Mouse (Mus musculus) liver, adult (tissue): ENCODE measurements at regions not wholly inside any gene's neighbourhood (a gene's known extent, or its start where the extent isn't known, plus 50 kb on each side); places are given as distances from the start of the nearest gene placed in this dataset.

Source experiments
- GATA4 ChIP-seq: IDR thresholded peaks from 2 replicates; pipeline ENCODE4 v1.6.1; 2014; ENCODE audit warnings: mild to moderate bottlenecking, low read length; ENCODE audit not compliant: insufficient replicate concordance

- TF ChIP-seq GATA4: no peak
Measured at GRCm38 (mm10) chr5:118987376-118988000, 427.0 kb downstream of the Med13l start.

DNA sequence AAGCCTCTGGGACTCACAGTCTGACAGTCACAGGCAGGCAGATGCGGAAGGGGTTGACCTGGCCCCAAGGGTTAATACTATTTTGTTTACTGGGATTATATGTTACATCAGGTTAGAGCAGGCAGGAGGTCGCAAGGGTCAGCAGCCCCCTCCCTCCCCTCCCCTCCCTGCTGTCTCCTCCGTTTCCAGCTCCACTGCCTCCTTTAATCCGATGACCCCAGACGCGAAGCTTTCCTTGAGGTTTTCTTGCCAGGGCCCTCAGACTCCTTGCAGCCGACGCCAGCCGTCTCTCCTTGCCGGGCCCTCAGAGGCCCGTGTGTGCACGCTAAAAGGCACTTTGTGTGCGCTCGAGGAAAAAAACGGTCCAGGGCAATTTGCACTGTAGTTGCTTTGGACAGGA, 438.6 kb downstream of the Med13l start:
- TF ChIP-seq GATA4: no peak

DNA sequence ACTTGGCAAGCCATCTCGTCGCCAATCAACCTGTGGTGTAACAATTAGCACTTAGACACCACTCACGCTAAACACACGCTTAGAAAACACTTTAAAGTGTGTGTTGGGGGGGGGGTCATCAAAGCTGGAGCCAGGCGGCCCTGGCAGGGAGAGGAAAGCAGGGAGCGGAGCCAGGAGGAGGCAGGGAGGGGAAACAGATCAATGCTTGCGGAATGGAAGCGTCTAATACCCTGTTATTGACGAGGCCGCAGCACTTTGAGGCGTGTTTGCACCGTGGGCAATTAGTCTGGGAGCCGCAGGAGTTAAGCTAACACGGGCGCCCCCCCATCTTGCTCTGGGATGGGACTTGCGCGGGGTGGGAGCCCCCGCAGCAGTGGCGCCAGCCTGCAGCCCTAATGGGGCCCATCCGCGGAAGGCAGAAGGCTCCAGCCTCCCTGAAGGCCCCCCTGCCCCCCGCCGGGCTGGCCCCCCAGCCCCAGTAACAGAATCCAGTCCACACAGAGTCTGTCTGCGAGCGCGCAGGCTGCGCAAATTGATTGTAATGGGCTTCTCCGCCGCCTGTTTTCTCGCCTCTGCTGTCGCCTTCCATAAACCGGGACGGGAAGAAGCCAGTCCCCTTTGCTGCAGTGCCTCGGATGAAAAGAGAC, 445.5 kb downstream of the Med13l start:
- no peak for TF ChIP-seq GATA4

- TF ChIP-seq GATA4: no peak
Measured at GRCm38 (mm10) chr5:119010048-119010447, 449.6 kb downstream of the Med13l start.

DNA sequence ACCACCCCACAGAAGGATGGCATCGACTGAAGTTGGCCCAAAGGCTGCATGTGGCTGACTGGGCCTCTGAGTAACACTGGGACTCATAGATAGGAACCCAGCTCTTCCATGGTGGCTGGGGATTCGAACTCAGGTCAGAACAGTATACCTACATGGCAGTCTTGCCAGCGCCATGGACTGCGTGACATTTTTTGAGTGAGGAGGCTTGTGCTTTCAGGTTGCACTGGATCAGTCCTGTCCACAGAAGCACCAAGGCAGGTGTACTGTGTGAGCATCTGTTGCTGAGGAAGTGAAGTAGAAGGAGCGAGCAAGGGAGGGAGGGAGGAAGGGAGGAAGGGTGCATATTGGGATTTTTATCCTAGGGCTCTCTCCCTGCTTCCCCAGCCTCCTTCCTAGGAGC, 454.7 kb downstream of the Med13l start:
- no peak for TF ChIP-seq GATA4

DNA sequence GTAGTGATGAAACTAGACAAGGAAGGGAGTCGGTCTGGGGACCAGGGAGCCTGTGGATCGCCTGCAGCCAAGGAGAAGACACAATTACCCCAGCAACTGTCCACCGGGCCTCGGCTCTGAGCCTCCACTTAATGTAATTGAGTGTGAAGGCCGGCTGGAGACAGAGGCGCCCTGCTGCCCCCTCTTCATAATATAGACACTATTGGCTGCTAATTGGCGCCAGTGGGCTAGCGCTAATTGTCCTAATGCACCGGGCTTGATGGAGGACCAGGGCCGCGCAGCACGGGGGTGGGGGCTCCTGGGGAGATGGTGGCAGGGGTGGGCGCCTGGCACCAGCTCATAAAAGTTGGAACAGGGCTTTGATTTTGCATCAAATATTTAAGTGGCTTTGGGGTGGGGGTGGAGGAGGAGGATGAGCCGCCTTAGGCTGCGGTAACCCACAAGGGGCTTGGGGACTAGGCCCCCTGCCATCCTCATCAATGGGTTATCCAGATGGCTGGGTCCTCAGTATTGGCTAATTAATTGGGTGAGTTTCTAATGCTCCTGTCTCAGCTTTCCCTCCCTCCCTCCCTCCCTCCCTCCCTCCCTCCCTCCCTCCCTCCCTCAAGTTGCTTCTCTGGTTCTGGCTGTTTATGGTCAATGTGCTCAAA, 455.3 kb downstream of the Med13l start:
- TF ChIP-seq GATA4: no peak

DNA sequence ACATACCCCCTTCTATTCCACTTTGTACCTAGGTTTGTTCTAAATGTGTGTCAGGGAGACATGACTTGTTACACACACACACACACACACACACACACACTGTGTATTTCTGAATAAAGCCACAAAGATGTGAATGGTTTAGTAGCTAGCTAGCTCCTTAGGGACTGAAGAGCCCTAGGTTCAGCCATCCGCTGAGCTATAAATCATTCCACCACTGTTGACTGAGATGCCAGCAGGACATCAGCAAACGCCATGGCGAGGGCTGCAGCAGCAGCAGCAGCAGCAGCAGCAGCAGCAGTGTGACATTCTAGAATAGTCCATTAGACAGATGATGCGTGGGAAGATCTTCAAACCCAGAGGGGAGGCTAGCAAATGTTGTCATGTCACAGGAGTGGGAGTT, 455.9 kb downstream of the Med13l start:
- no peak for TF ChIP-seq GATA4

DNA sequence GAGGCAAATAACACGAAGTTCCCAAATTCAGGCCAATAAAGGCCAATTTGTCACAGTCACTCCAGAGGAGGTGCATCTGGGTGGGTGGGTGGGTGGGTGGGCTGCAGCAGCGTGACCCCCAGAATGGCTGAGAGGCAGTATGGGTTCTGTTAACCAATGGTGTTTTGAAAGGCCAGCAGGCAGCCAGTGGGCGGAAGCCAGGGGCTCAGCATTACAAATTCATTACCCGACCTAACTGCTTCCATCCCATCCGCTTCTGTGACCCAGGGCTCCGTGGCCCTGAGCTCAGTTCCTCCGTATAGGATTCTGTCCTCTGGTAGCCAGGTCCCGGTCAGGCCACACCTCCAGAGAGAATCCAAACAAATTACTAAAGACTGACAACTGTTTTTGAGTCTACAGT, 463.5 kb downstream of the Med13l start:
- TF ChIP-seq GATA4: no peak

DNA sequence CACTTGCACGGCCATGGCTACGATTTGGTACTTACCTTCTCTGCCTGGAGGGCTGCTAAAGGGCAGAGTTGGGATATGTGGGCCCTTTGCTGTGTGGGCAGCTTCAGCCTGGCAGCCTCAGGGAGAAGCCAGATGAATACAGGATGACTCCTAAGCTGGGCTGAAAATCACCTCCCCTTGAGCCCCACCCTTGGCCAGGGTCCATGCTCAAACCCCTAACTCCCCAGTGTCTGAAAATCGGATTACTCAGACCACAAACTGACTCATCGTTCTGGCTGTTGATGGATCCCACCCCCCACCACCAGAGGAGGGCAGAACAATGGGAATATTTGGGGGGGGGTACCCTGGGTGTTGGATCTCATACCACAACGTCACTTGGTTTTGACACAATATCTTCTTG, 471.6 kb downstream of the Med13l start:
- no peak for TF ChIP-seq GATA4

DNA sequence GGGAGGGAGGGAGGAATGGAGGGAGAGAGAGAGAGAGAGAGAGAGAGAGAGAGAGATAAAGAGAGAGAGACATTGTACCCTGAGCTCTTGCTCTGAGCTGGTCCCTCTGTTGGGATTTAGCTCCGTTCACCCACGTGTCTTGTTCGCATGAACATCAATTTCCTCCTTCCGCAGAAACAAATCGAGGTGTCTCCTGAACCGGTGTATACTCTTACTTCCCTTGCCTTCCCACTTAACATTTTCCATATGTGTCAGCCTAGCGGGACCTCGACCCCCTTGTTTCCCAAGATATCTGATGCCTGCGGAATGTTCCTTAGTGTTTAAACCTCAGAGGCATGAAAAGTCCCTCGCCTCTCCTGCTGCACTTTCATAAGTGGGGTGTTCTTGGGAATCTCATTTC, 484.1 kb downstream of the Med13l start:
- no peak for TF ChIP-seq GATA4

DNA sequence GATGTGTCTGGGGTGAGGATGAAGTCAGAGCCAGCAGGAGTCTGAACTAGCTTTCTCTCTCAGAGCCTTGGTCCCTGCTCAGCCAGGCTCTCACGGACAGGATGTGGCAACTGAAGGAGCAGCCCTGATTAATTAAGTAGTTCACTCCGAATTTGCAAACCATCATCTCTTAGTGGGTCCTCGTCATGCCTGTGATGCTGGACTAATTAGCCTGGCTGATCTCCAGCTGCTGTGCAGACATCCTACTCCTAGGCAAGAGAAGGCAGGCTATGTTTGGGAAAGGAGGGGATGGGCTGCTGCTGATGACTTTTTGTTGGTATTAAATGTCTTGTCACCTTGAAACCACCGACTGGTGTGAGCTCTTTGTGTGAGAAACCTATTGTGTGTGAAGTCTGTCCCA, 487.1 kb downstream of the Med13l start:
- TF ChIP-seq GATA4: no peak

GRCm38 (mm10) chr5:119052354-119052996, 492.0 kb downstream of the Med13l start:
- no peak for TF ChIP-seq GATA4

- TF ChIP-seq GATA4: no peak
Measured at GRCm38 (mm10) chr5:119053738-119054137, 493.3 kb downstream of the Med13l start.

- no peak for TF ChIP-seq GATA4
Measured at GRCm38 (mm10) chr5:119054393-119054792, 493.9 kb downstream of the Med13l start.

GRCm38 (mm10) chr5:119055430-119055829, 495.0 kb downstream of the Med13l start:
- no peak for TF ChIP-seq GATA4

DNA sequence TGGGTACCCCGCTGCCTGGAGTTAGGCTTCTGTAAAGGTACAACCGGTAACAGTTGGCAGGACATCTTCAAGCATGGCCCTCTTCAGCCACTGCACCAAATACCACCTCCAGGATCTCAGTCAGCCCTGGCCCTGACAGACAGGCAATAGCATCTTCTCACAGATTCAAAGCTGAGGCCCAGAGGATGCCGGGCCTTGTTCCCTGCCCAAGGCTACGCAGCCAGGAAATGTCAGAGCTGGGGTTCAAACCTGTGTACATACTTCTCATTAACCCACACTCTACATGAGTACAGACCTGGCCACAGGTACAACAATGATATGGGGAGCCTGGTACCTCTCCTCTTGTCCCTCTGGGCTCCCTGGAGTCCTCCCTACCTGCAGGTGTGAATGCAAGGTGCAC, 497.3 kb downstream of the Med13l start:
- TF ChIP-seq GATA4: no peak
